Mouse (Mus musculus) heart, embryonic 10.5 days (tissue): ENCODE data around the gene Clock. TPM values are rescaled to one million over a fixed set of nuclear protein-coding genes. Genes with fewer than 3 reads are reported as not detected.

Experiments
- DNase-seq: peaks from one replicate; pipeline ENCODE4 v3.0.0-alpha.2; 2017; ENCODE audit warnings: low spot score
- H3K27ac ChIP-seq: fragments of 300-500 bp; sonication (generic); 2 replicates; pipeline ENCODE4 v1.5.1; 2016; ENCODE audit warnings: mild to moderate bottlenecking
- H3K27me3 ChIP-seq: fragments of 300-500 bp; sonication (generic); 2 replicates; pipeline ENCODE4 v1.6.1; 2016; ENCODE audit warnings: mild to moderate bottlenecking; ENCODE audit not compliant: poor library complexity, insufficient read depth, severe bottlenecking
- H3K36me3 ChIP-seq: fragments of 300-500 bp; sonication (generic); 2 replicates; pipeline ENCODE4 v1.6.1; 2016; ENCODE audit warnings: mild to moderate bottlenecking, moderate library complexity
- H3K4me1 ChIP-seq: fragments of 300-500 bp; sonication (generic); 2 replicates; pipeline ENCODE4 v1.6.1; 2016; ENCODE audit warnings: mild to moderate bottlenecking
- H3K4me3 ChIP-seq: fragments of 300-500 bp; sonication (generic); 2 replicates; pipeline ENCODE4 v1.5.1; 2016; ENCODE audit warnings: mild to moderate bottlenecking, moderate library complexity
- H3K9me3 ChIP-seq: fragments of 300-500 bp; sonication (generic); 2 replicates; pipeline ENCODE4 v1.6.1; 2016; ENCODE audit warnings: mild to moderate bottlenecking, moderate library complexity
- WGBS: fragments of 180-500 bp; shearing (Covaris S2); methylation state at CpG from one replicate; pipeline ENCODE4 v1.1.7; 2016; 5-methylcytosine and 5-hydroxymethylcytosine counted together
- polyA plus RNA-seq: library from polyadenylated mRNA; unstranded; fragments of >200 nt; fragmentation: Nextera tagmentation; extraction: Ambion mirVana; gene quantifications from 2 replicates; pipeline ENCODE4 v1.2.1, GENCODE M21; 2016

Clock gene
- polyA plus RNA-seq, 1 experiment from 2014 or later, result 11.1 TPM

DNA sequence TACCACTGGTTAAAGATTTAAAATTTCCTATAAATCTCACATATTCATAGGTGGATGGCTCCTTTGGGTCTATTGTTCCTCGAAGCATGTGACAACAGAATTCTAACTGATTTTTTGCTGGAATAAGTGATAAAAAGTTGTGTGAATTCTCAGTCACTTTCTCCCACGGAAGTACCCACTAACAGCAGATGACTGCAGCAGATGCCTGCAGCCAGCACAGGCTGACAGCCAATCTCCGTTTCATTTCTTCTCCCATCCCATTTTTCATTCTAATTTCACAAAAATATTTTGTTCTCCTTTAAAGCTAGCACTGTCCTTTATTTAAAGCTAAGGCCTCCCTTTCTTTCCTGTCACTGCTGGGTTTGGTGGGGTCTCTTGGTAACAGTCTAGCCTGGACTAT is 59.2 kb downstream of the Clock start:
- 91% methylated on average over 3 of the region's 3 CpGs for WGBS
- H3K27me3 ChIP-seq, result no peaks in the 10 kb centered on the region
- no peaks in the 10 kb centered on the region for H3K9me3 ChIP-seq
- H3K4me1 ChIP-seq, result no peaks in the 10 kb centered on the region
- no peak overlapping the region for H3K4me3 ChIP-seq
- no peak for DNase-seq
- H3K27ac ChIP-seq, result no peak overlapping the region
- H3K36me3 ChIP-seq, result peaks cover 14% of the 10 kb centered on the region

DNA sequence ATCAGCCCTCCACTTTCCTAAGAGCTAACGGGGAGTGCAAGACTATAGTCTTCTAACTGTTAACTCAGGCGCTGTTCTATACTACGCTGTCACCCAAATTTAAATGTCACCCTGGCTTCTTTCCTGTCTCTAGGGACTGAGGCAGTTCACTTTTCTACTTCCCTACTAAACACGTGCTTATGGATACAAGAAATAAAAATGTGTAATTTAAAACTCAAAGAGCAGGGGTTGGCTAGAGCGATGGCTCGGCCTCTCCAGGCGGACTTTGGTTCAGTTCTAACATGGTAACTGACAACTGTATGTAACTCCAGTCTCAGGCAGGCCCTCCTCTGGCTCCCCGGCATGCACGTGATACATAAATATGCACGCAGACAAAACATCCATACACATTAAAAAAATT is 60.2 kb downstream of the Clock start:
- Histone ChIP-seq H3K27me3 (no peaks in the 10 kb centered on the region), H3K36me3 (peaks cover 22% of the 10 kb centered on the region), H3K4me3 (no peak overlapping the region), H3K27ac (no peak overlapping the region), H3K9me3 (no peaks in the 10 kb centered on the region), H3K4me1 (no peaks in the 10 kb centered on the region)
- DNase-seq, result no peak
- WGBS, result 91% methylated on average over 10 of the region's 10 CpGs

DNA sequence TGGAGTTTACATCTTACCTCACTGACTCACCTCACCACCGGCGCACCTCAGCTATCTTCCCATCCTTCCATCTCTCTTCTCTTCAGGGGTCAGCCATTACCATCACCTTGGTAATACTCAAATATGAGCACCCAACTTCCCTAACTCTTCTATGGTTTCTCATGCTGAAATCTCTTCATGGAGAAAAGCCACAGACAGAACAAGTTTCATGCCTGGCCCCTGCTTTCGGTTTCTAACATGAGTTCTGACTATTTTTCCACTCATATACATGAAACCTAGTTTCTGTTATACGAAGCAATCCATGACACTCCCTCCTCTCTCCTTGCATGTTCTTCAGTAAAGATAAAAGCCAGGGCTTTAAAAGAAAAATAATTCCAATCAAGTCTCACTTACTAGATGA is 60.7 kb downstream of the Clock start:
- WGBS, result 92% methylated on average over 4 of the region's 4 CpGs
- no peaks in the 10 kb centered on the region for H3K27me3 ChIP-seq
- no peak overlapping the region for H3K4me3 ChIP-seq
- H3K9me3 ChIP-seq, result no peaks in the 10 kb centered on the region
- no peaks in the 10 kb centered on the region for H3K4me1 ChIP-seq
- peaks cover 25% of the 10 kb centered on the region for H3K36me3 ChIP-seq
- DNase-seq, result no peak
- no peak overlapping the region for H3K27ac ChIP-seq

DNA sequence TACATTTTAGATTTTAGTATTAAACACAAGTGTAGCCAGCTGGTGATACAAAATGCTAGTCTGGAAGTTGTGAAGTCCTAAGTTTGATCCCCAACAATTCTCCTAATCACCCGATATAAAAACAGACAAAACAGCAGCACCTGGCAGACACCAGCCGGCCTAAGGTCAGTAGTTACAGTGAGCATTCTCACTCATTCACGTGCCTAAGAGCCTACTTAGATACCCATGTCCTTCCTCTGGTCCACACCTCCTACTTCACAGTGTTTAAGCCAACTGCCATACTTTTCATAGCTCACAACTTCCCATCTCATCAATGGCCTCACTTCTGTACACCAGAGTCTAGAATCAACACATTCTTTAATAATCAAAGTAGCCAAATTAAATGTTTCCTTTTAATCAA is 61.3 kb downstream of the Clock start:
- H3K9me3 ChIP-seq, result no peaks in the 10 kb centered on the region
- DNase-seq, result no peak
- no peaks in the 10 kb centered on the region for H3K27me3 ChIP-seq
- WGBS, result 86% methylated on average over 3 of the region's 3 CpGs
- H3K27ac ChIP-seq, result no peak overlapping the region
- H3K4me1 ChIP-seq, result no peaks in the 10 kb centered on the region
- H3K4me3 ChIP-seq, result no peak overlapping the region
- H3K36me3 ChIP-seq, result peaks cover 25% of the 10 kb centered on the region

DNA sequence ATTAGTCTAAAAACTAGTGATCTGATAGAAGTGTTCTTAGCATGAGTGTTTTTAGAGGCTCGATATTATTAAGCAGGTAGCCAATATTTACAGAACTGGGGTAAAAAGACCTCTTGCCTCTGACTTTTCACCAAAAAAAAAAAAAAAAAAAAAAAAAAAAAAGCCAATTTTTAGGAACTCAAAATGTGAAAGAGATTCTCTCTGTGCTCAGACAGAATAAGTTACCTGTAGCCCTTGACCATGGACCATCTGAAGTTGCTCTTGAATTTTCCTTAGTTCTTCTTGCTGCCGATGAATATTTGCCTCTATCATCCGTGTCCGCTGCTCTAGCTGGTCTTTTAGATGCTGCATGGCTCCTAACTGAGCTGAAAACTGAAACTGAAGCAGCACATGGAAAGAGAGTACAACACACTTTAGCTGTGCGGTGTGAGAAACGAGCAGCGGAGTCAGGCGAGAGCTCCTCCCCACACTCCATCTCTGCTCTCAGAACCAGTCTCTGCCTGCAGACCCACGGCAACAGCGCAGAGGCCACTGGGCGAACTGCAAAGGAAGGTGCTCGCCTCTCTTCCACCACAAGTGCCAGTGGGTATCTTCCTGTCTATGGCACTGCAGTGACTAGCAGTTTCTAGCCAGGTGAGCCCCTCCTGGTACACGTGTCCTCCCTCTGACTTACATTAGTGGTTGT is 73.3 kb downstream of the Clock start:
- Histone ChIP-seq H3K27me3 (no peaks in the 10 kb centered on the region), H3K4me3 (no peak overlapping the region), H3K27ac (no peak overlapping the region), H3K36me3 (peaks cover 67% of the 10 kb centered on the region), H3K9me3 (no peaks in the 10 kb centered on the region), H3K4me1 (no peaks in the 10 kb centered on the region)
- DNase-seq, result no peak
- 88% methylated on average over 13 of the region's 13 CpGs for WGBS

DNA sequence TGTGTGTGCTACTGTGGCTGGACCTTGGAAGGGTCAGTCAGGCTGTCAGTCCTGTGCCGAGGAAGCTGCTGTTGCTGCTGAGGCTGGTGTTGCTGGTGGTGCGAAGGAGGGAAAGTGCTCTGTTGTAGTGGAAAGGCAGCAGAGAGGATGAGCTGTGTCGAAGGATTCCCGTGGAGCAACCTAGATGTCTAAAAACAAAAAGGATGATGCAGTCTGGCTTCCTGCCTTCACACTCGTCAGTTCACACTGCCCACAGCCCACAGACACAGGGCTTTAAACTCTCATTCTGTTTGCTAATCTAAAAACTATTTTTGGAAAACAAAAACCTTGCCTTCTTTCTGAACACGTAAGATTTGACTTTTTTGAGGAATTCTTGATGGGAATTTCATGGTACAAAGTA is 87.9 kb downstream of the Clock start:
- DNase-seq, result no peak
- 67% methylated on average over 6 of the region's 6 CpGs for WGBS
- H3K4me3 ChIP-seq, result no peak overlapping the region
- no peaks in the 10 kb centered on the region for H3K4me1 ChIP-seq
- no peaks in the 10 kb centered on the region for H3K27me3 ChIP-seq
- no peak overlapping the region for H3K27ac ChIP-seq
- no peaks in the 10 kb centered on the region for H3K9me3 ChIP-seq
- peaks cover 19% of the 10 kb centered on the region for H3K36me3 ChIP-seq

DNA sequence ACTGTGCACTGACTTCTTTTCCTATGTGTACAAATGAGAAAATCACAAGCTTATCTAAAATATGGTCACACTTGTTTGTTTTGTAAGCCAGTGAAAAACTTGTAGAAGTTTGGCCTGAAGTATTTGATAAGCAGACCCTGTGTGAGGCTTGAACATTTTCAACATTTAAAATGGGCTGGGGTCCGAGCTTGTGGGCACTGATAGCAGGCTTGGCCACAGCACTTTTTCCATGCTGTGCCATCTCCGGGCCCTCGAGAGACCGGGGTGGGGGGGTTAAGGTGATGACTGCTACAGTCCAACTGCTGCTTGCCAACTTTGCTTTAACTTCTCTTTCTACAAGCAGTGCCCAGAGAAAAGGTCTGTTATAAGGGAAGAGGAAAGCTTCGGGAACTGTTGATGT is 96.5 kb downstream of the Clock start:
- no peaks in the 10 kb centered on the region for H3K9me3 ChIP-seq
- no peak overlapping the region for H3K27ac ChIP-seq
- WGBS, result 81% methylated on average over 5 of the region's 5 CpGs
- H3K36me3 ChIP-seq, result peaks cover 86% of the 10 kb centered on the region
- H3K4me3 ChIP-seq, result no peak overlapping the region
- no peaks in the 10 kb centered on the region for H3K4me1 ChIP-seq
- DNase-seq, result no peak
- no peaks in the 10 kb centered on the region for H3K27me3 ChIP-seq

DNA sequence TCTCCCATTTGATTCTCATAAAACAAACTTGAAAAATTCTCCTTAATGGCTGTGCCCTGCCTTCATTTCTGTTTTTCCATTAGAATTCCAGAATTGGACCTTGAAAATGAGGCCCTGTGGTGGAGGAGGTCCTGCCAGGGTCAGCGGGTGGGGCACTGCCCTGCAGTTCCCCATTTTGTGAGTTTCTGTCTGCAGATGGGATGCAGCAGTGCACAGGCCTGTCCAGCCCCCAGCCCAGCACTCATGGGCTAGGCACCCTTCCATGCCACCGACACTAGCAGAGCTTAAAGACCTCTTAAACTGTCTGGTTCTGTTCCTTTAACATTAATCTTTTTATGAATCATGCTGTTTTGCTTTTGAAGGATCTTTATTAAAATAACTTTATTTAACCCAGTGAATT is 98.7 kb downstream of the Clock start:
- WGBS, result 93% methylated on average over 2 of the region's 2 CpGs

DNA sequence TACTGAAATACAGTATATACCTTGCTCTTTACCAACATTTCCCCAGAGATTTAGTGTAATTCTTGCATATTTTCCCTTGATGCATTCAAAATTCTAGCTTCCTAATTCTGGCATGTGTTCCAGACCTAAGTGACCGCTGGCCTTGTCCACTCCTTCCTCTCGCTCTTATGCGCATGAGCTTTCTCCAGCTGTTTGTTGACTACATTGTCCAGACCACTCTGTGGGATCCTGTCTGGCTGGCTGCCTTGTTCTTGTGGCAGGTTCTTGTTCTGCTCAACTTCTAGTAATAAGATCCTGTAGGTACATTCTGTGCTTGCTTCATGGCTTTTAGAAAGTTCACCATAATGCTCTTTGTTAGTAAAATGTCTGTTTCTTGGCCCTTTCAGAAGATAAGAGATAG is 101.4 kb downstream of the Clock start:
- DNase-seq, result no peak
- H3K36me3 ChIP-seq, result peaks cover 90% of the 10 kb centered on the region
- H3K4me1 ChIP-seq, result no peaks in the 10 kb centered on the region
- 89% methylated on average over 3 of the region's 3 CpGs for WGBS
- no peak overlapping the region for H3K4me3 ChIP-seq
- H3K27ac ChIP-seq, result no peak overlapping the region
- no peaks in the 10 kb centered on the region for H3K9me3 ChIP-seq
- H3K27me3 ChIP-seq, result no peaks in the 10 kb centered on the region

More for the DNA sequence above, 98.7 kb downstream of the Clock start:
- DNase-seq, result no peak
- H3K9me3 ChIP-seq, result no peaks in the 10 kb centered on the region
- no peaks in the 10 kb centered on the region for H3K4me1 ChIP-seq
- no peaks in the 10 kb centered on the region for H3K27me3 ChIP-seq
- H3K27ac ChIP-seq, result no peak overlapping the region
- peaks cover 86% of the 10 kb centered on the region for H3K36me3 ChIP-seq
- no peak overlapping the region for H3K4me3 ChIP-seq

DNA sequence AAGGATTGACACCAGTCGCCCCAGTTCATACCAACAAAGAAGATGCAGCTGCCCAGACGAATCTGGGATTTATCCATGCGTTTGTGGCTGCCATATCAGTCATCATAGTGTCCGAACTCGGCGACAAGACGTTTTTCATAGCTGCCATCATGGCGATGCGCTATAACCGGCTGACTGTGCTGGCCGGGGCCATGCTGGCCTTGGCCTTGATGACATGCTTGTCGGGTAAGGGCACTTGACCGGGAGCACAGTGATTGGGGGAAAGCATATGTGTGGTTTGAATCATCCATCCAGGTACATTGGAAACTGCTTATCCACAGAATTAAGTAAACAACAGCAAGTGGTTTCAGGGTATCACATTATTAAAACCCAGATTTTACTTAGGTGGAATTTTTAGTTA is 105.2 kb downstream of the Clock start:
- DNase-seq, result no peak
- peaks cover 4% of the 10 kb centered on the region; the same call in 1 of the 2 replicates for H3K4me1 ChIP-seq
- no peaks in the 10 kb centered on the region for H3K9me3 ChIP-seq
- peaks cover 76% of the 10 kb centered on the region for H3K36me3 ChIP-seq
- no peaks in the 10 kb centered on the region for H3K27me3 ChIP-seq
- H3K27ac ChIP-seq, result no peak overlapping the region
- WGBS, result 94% methylated on average over 13 of the region's 13 CpGs
- H3K4me3 ChIP-seq, result no peak overlapping the region

DNA sequence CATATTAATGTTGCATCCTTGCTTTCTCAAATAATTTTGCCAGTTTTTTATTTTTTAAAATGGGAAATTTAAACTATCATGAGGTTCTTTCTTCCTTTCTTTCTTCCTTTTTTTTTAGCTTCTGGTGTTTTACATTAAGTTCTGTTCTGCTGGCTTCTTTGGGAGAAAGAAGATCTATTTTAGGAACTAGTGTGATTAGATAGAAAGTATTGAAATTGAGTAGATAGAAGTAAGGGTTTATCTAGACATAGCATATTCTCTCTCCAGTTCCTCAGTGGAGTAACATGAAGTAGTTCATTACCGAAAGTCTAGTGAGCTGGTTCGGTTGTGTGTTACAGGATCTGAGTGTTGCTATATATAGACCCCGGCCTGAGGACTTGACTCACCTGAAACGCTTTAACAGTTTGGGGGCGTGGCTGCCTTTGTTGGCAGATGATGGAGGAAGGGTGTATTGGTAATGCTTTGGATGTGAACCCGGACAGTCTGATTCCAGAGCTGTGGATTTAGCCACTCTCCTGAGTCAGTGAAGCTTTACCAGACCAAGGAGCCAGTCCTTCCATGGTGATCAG is 110.1 kb downstream of the Clock start:
- H3K27ac ChIP-seq, result no peak overlapping the region
- H3K27me3 ChIP-seq, result no peaks in the 10 kb centered on the region
- DNase-seq, result no peak
- H3K4me3 ChIP-seq, result no peak overlapping the region
- no peaks in the 10 kb centered on the region for H3K9me3 ChIP-seq
- H3K36me3 ChIP-seq, result peaks cover 48% of the 10 kb centered on the region
- WGBS, result 63% methylated on average over 6 of the region's 6 CpGs
- H3K4me1 ChIP-seq, result peaks cover 40% of the 10 kb centered on the region

DNA sequence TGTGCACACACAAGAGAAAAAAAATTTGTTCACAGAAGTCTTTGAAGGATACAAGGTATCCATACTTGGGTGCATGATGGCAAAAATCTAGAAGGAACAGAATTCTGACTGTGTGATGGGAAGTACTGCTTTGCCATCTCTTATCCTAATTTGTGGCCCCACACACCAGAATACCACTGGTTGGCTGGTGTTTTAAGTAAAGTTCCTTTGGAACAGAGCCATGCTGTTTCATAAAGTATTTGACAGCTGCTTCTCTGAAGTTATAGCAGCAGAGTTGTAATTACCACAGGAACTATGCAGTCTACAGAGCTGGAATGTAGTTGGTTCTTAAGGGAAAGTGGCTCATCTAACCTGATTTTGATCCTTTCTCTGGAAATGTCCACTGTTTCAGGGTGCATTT is 111.5 kb downstream of the Clock start:
- H3K4me3 ChIP-seq, result no peak overlapping the region
- H3K27ac ChIP-seq, result no peak overlapping the region
- no peaks in the 10 kb centered on the region for H3K27me3 ChIP-seq
- H3K36me3 ChIP-seq, result peaks cover 36% of the 10 kb centered on the region
- H3K9me3 ChIP-seq, result no peaks in the 10 kb centered on the region
- peaks cover 47% of the 10 kb centered on the region for H3K4me1 ChIP-seq
- DNase-seq, result no peak

DNA sequence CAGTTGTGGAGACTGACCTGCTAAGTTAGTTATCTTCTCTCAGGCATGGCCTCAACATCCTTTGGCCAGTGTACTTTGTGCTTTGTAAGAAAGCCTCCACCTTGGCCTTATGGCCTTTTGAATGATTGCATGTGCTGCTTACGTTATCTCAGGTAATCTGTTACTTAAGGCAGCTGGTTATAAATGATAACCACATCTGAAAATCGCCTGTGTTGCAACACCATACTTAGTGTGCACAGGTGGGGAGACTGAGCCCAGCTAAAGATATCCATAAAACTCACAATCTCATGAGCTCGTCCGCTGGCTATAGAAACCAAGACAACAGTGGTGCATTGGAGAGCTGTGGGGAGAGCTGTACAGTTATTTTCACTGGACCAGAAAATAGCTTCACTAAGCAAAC is 114.0 kb downstream of the Clock start:
- H3K4me3 ChIP-seq, result no peak overlapping the region
- 86% methylated on average over 4 of the region's 4 CpGs for WGBS
- H3K4me1 ChIP-seq, result peaks cover 65% of the 10 kb centered on the region
- no peaks in the 10 kb centered on the region for H3K27me3 ChIP-seq
- no peak for DNase-seq
- no peaks in the 10 kb centered on the region for H3K9me3 ChIP-seq
- H3K36me3 ChIP-seq, result peaks cover 22% of the 10 kb centered on the region
- H3K27ac ChIP-seq, result no peak overlapping the region

DNA sequence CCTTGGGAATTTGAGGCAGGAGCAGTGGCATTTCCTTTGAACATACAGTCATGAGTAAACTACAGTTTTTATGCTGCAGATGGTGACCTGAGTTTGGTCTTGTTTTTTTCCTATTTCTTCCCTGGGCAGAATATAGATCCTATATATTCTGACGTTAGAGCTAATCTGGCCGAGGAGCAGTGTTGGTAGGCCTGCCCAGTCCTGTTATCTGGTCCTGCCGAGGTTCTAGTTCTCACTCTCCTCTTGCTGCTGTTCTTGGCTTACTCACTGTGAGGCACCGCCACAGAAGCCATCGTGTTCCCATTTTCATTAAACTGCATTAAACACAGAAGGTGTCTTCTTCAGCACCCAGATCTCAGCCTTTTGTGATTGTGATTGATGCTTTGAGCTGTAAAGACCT is 116.7 kb downstream of the Clock start:
- WGBS, result 44% methylated on average over 5 of the region's 5 CpGs
- Histone ChIP-seq H3K36me3 (peaks cover 11% of the 10 kb centered on the region; the same call in 1 of the 2 replicates), H3K9me3 (no peaks in the 10 kb centered on the region), H3K27me3 (no peaks in the 10 kb centered on the region), H3K27ac (0 out of 2 replicates have a peak overlapping the region, but pooled peaks have one; percentile 10), H3K4me3 (peak overlapping the region; percentile 12; the same call in 1 of the 2 replicates), H3K4me1 (peaks cover 66% of the 10 kb centered on the region)
- no peak for DNase-seq
